ENCODE assay signal across 8 mouse cellular contexts in genomic region chr2:28756201-28756600, GRCm38 (mm10). TPM values are rescaled to one million over a fixed set of nuclear protein-coding genes. Genes with fewer than 3 reads are reported as not detected.
A peak's percentile ranks its signal among the peaks of the same experiment; 100 is the strongest.
DNase-seq lines count a peak whose midpoint lies in the region; ATAC-seq lines count a peak whose summit lies in the region.

No protein-coding gene starts in this region.

- peak; percentile 10 for DNase-seq in left cerebral cortex, adult 11 months (ENCODE audit: low spot score)
- DNase-seq in left cerebral cortex, adult 8-10 months (ENCODE audit: low spot score in 2 of 2) = no peak
- peak; percentile 53 for DNase-seq in MEL-GATA-1-ER (ENCODE audit: extremely low read depth, low read depth)
- peak; percentile 37 to 60 for DNase-seq in cerebellum, postnatal 25 days
- peak; percentile 55 to 77 for DNase-seq in heart, postnatal 10 days
- DNase-seq in left cerebral cortex, postnatal 25 days (ENCODE audit: low spot score in 2 of 2) = peak; percentile 18 to 26
- peak; percentile 62 for DNase-seq in neural tube, embryonic 10.5 days (ENCODE audit: extremely low spot score, low spot score)

- intact Hi-C loops in heart, postnatal 10 days (cut with DNase I) = loop anchor here (5.0 kb wide), 2 partner anchors 86 to 101 kb away; partner anchors contain the start of genes Ddx31 and Gtf3c4
- intact Hi-C loops in left cerebral cortex, postnatal 25 days (cut with DNase I) = loop anchor here (1.0 to 5.0 kb wide), 3 partner anchors 86 to 298 kb away; partner anchors contain the start of genes Ddx31 and Gtf3c4

- ATAC-seq in inflammation-experienced regulatory T-cells, adult 6 months = no peak

RNA-seq across cellular contexts. Expression of gene Ak8, which starts 56.2 kb away (rescaled TPM):
- total RNA-seq in left cerebral cortex, adult 8-10 months (2022) = 1 to 10 TPM; 1.7 to 2.6 (median 2.4) TPM
- total RNA-seq in heart, postnatal 10 days (2021) = not detected
- 1 to 10 TPM in 1 of 2 experiments, under 1 TPM in 1; 0.89 to 1.7 TPM for total RNA-seq in left cerebral cortex, postnatal 25 days (2021)
- polyA plus RNA-seq in inflammation-experienced regulatory T-cells, adult 6 months (2017; shearing (Covaris generic)) = not detected

RNA-seq across cellular contexts. Expression of gene Spaca9, which starts 56.7 kb away (rescaled TPM):
- total RNA-seq in left cerebral cortex, adult 8-10 months (2022) = 1 to 10 TPM in 2 of 4 experiments, under 1 TPM in 2; 0.55 to 2.1 (median 1.1) TPM
- not detected for total RNA-seq in heart, postnatal 10 days (2021)
- total RNA-seq in left cerebral cortex, postnatal 25 days (2021) = not detected
- polyA plus RNA-seq in inflammation-experienced regulatory T-cells, adult 6 months (2017; shearing (Covaris generic)) = 1 to 10 TPM in 1 of 3 experiments, not detected in 2; 1.1 TPM

Comparison
In these comparisons a context has a peak if more than half of its experiments do, and no peak if none do; other contexts are left out.
1. DNase-seq: peak in left cerebral cortex, adult 11 months (single experiment), MEL-GATA-1-ER (single experiment), cerebellum, postnatal 25 days (2 of 2), heart, postnatal 10 days (2 of 2), left cerebral cortex, postnatal 25 days (2 of 2) and neural tube, embryonic 10.5 days (single experiment); none in left cerebral cortex, adult 8-10 months (0 of 2).